Mouse (Mus musculus) midbrain, postnatal 0 days (tissue): ENCODE measurements at regions not wholly inside any gene's neighbourhood (a gene's known extent, or its start where the extent isn't known, plus 50 kb on each side); places are given as distances from the start of the nearest gene placed in this dataset.

ENCODE experiments used
- ATAC-seq: fragments of 200-750 bp; cut with Nextera tagmentation; 2 replicates; pipeline ENCODE4 v1.8.0; 2017; ENCODE audit warnings: moderate number of reproducible peaks, mild to moderate bottlenecking, moderate TSS enrichment, moderate library complexity; ENCODE audit not compliant: low FRiP score
- DNase-seq: peaks from one replicate; pipeline ENCODE4 v3.0.0-alpha.2; 2015; ENCODE audit warnings: low spot score
- H3K27ac ChIP-seq: fragments of 300-500 bp; sonication (generic); 2 replicates; pipeline ENCODE4 v1.5.1; 2014; ENCODE audit warnings: low read depth, mild to moderate bottlenecking, low read length, mixed read lengths
- H3K27me3 ChIP-seq: fragments of 300-500 bp; sonication (generic); 2 replicates; pipeline ENCODE4 v1.6.1; 2014; ENCODE audit warnings: low read length, control low read depth, mixed read lengths; ENCODE audit not compliant: insufficient read depth
- H3K36me3 ChIP-seq: fragments of 300-500 bp; sonication (generic); 2 replicates; pipeline ENCODE4 v1.6.1; 2014; ENCODE audit warnings: low read length, control low read depth, mixed read lengths; ENCODE audit not compliant: insufficient read depth
- H3K4me1 ChIP-seq: fragments of 300-500 bp; sonication (generic); 2 replicates; pipeline ENCODE4 v1.6.1; 2014; ENCODE audit warnings: mild to moderate bottlenecking, control low read depth, antibody characterized with exemption, low read length, mixed read lengths; ENCODE audit not compliant: insufficient read depth
- H3K4me2 ChIP-seq: fragments of 300-500 bp; sonication (generic); 2 replicates; pipeline ENCODE4 v1.6.1; 2014; ENCODE audit warnings: low read depth, mild to moderate bottlenecking, low read length, mixed read lengths; ENCODE audit not compliant: poor library complexity, severe bottlenecking
- H3K4me3 ChIP-seq: fragments of 300-500 bp; sonication (generic); 2 replicates; pipeline ENCODE4 v1.5.1; 2014; ENCODE audit warnings: low read depth, mild to moderate bottlenecking, low read length, moderate library complexity
- H3K9ac ChIP-seq: fragments of 300-500 bp; sonication (generic); replicated peaks from 2 replicates; pipeline ENCODE4 v1.6.1; 2014; ENCODE audit warnings: mild to moderate bottlenecking, low read length, moderate library complexity, mixed read lengths; ENCODE audit not compliant: poor library complexity, severe bottlenecking
- H3K9me3 ChIP-seq: fragments of 300-500 bp; sonication (generic); 2 replicates; pipeline ENCODE4 v1.6.1; 2016; ENCODE audit warnings: low read length, control low read depth
- CTCF ChIP-seq: IDR thresholded peaks from 2 replicates; pipeline ENCODE4 v1.5.1; 2016; ENCODE audit warnings: antibody characterized with exemption, mild to moderate bottlenecking
- WGBS: fragments of 180-500 bp; shearing (Covaris S2); extraction: QIAGEN DNeasy Blood & Tissue Kit; methylation state at CpG from one replicate; pipeline ENCODE4 v1.1.7; 2014; 5-methylcytosine and 5-hydroxymethylcytosine counted together

DNA sequence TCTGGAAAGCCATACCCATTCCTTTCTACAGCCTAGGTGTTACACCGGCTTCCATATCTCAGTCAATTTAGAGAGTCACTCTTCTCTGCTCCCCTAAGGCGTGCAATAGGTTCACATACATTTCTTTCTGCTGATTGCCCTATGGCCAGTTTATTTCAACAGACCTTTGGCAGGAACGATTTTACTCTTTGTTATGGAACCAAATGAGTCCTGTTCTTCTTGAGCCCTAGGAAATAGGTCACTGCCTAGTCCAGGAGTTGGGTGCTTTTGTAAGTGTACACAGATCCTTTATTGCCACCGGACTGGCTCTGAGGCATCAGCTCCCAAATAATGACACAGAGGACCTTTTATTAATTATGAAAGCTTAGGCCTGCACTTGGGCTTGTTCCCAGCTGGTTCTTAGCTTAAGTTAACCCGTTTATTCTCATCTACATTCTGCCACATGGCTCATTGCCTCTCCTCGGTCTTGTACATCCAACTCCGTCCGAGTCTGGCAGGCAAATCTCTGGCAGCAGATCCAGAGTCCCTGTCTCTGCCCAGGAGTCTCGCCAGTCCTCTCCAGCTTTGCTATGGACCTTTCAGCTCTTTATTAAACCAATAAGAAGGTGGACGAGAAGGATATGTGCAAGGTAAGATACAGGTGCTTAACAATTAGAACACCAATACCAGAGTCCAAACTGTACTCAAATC lies 287.7 kb upstream of the Rgma start:
- DNase-seq (peak; percentile 25), ATAC-seq (no peak)
- no peaks in the 10 kb centered on the region for H3K9me3 ChIP-seq
- H3K27me3 ChIP-seq, result no peaks in the 10 kb centered on the region
- no peaks in the 10 kb centered on the region for H3K4me1 ChIP-seq
- no peak overlapping the region for H3K4me3 ChIP-seq
- H3K9ac ChIP-seq, result no peak overlapping the region
- H3K4me2 ChIP-seq, result no peak overlapping the region
- no peaks in the 10 kb centered on the region for H3K36me3 ChIP-seq
- TF ChIP-seq CTCF, result no peak
- 73% methylated on average over 10 of the region's 10 CpGs for whole genome bisulfite sequencing
- H3K27ac ChIP-seq, result no peak overlapping the region

DNA sequence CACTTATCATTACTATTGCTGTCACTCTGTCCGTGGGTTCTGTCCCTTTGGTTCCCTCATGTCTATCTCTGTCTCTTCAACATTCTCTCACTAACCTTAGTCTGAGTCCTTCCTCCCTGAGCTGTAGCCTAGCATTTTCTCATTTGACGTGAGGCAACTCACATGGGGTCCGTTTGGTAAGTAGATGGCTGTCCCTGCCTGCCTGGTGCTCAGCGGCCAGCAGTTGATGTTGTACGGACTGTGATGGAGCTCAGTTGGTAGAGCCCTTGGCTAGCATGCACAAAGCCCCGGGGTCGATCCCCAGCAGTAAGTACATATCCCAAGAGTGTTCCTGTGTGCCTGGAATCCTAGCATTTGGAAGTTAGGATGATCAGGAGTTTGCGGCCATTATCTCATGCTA lies 287.0 kb upstream of the Rgma start:
- Histone ChIP-seq H3K4me2 (no peak overlapping the region), H3K36me3 (no peaks in the 10 kb centered on the region), H3K9me3 (no peaks in the 10 kb centered on the region), H3K27me3 (no peaks in the 10 kb centered on the region), H3K27ac (no peak overlapping the region), H3K4me1 (no peaks in the 10 kb centered on the region), H3K9ac (no peak overlapping the region), H3K4me3 (no peak overlapping the region)
- WGBS, result 94% methylated on average over 8 of the region's 8 CpGs
- no peak for DNase-seq
- no peak for TF ChIP-seq CTCF
- ATAC-seq, result no peak

DNA sequence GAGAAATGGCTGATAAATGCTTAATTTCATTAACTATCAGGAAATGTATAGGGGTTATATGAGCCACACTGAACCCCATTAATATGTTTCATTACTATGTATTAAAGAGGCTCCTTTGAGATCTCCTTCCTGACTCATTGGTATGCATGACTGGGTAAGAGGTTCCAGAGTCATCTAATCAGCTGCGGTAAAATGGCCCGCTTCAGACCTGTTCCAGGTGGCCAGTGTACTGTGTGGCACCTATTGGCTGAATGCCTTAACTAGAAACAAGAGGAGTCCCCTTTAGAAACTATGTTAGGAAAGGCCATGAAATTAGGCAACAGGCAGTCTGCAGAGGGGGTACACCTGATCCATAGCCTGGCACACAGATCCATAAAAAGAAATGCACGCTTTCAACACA lies 283.6 kb upstream of the Rgma start:
- no peaks in the 10 kb centered on the region for H3K4me1 ChIP-seq
- no peaks in the 10 kb centered on the region for H3K9me3 ChIP-seq
- no peak for ATAC-seq
- no peak for DNase-seq
- H3K9ac ChIP-seq, result no peak overlapping the region
- 78% methylated on average over 3 of the region's 3 CpGs for whole genome bisulfite sequencing
- H3K27me3 ChIP-seq, result no peaks in the 10 kb centered on the region
- H3K4me2 ChIP-seq, result no peak overlapping the region
- H3K36me3 ChIP-seq, result no peaks in the 10 kb centered on the region
- no peak overlapping the region for H3K27ac ChIP-seq
- H3K4me3 ChIP-seq, result no peak overlapping the region
- TF ChIP-seq CTCF, result no peak

DNA sequence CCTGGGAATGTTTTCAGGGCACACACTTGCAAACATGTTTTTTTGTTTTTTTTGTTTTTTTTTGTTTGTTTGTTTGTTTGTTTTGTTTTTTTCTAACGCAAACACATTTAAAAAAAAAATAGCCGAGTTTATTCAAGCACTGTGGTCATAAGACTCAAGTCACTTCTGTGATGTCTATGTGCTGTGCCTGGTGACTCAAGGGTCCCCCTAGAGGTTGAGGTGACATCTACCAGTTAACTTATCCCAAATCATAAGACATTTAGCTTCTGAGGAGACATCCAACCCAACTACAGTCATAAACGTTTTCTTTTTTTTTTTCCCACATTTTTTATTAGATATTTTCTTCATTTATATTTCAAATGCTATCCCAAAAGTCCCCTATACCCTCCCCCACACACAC lies 281.2 kb upstream of the Rgma start:
- Histone ChIP-seq H3K4me3 (no peak overlapping the region), H3K9ac (no peak overlapping the region), H3K36me3 (no peaks in the 10 kb centered on the region), H3K4me2 (no peak overlapping the region), H3K27ac (no peak overlapping the region), H3K27me3 (no peaks in the 10 kb centered on the region), H3K9me3 (no peaks in the 10 kb centered on the region), H3K4me1 (no peaks in the 10 kb centered on the region)
- DNase-seq (peak; percentile 22), ATAC-seq (no peak)
- 58% methylated on average over 3 of the region's 3 CpGs for WGBS
- peak; percentile 48 for TF ChIP-seq CTCF

DNA sequence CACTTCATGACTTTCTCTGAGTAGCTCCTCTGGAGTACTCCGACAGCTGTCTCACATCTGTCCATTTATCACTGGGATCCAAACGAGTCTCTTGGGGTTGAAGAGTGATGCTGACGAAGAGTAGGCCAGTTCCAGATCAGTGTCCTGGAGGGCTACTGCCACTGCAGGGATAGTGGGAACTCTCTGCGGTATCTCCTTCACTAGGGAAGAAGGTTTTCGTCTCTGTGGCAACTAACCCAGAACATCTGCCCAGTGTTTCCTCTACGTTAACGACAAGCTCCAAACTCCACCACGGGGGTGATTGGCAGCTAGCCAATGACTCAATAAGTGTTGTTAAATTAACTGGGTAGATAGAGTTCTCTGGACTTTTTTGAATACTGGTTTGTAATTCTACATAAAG lies 256.4 kb upstream of the Rgma start:
- no peak overlapping the region for H3K4me3 ChIP-seq
- no peak overlapping the region for H3K27ac ChIP-seq
- H3K9ac ChIP-seq, result no peak overlapping the region
- DNase-seq (peak; percentile 27), ATAC-seq (no peak)
- no peaks in the 10 kb centered on the region for H3K27me3 ChIP-seq
- no peaks in the 10 kb centered on the region for H3K4me1 ChIP-seq
- H3K4me2 ChIP-seq, result no peak overlapping the region
- 56% methylated on average over 8 of the region's 8 CpGs for WGBS
- H3K9me3 ChIP-seq, result no peaks in the 10 kb centered on the region
- no peaks in the 10 kb centered on the region for H3K36me3 ChIP-seq
- no peak for TF ChIP-seq CTCF

DNA sequence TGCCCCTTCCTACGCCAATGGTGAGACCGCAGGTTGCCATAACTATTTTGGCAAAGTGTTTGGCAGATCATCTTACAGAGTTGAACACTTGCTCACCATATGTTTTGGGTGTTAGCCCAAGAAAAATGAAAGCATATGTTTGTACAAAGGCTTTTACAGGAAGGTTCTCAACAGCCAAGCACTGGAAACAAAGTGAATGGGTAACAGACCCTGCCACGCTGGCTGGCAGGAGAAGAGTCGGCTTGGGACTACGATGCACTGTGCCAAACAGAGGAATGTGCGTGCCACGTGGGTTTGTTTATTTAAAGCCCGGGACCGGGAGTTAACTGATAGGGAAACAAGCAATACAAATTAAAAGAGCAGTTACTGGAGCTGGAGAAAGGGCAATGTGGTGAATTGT lies 255.0 kb upstream of the Rgma start:
- H3K9ac ChIP-seq, result no peak overlapping the region
- H3K4me3 ChIP-seq, result no peak overlapping the region
- no peaks in the 10 kb centered on the region for H3K36me3 ChIP-seq
- no peaks in the 10 kb centered on the region for H3K27me3 ChIP-seq
- peaks cover 2% of the 10 kb centered on the region; the same call in 1 of the 2 replicates for H3K4me1 ChIP-seq
- TF ChIP-seq CTCF, result no peak
- H3K9me3 ChIP-seq, result no peaks in the 10 kb centered on the region
- H3K4me2 ChIP-seq, result no peak overlapping the region
- 86% methylated on average over 9 of the region's 9 CpGs for WGBS
- ATAC-seq, result no peak
- no peak overlapping the region for H3K27ac ChIP-seq
- peak; percentile 25 for DNase-seq
